Mouse (Mus musculus) kidney, postnatal 25 days (tissue): ENCODE measurements around the gene Kdsr.

ENCODE experiments used
- DNase-seq, 2 experiments: peaks; one replicate each; pipeline ENCODE4 v3.0.0; 2021; ENCODE audit warnings: mixed read lengths in 2 of 2

Gene Kdsr

DNA sequence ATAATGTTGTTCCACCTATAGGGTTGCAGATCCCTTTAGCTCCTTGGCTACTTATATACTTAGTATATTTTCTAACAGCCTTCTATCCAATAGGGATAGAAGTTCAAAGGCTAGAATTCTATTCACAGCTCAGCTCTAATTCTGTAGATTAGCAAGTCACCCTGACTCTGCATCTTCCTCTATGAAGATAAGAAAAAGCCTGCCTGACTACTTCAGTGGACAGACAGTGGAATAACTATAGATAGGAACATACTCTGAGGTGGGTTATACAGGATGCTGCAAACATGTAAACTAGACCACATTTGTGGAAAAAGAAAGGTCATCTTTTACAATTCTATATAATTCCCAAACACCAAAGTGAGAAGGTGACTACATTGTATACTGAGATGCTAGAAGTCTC lies 66.9 kb downstream of the Kdsr start:
- DNase-seq = no peak

DNA sequence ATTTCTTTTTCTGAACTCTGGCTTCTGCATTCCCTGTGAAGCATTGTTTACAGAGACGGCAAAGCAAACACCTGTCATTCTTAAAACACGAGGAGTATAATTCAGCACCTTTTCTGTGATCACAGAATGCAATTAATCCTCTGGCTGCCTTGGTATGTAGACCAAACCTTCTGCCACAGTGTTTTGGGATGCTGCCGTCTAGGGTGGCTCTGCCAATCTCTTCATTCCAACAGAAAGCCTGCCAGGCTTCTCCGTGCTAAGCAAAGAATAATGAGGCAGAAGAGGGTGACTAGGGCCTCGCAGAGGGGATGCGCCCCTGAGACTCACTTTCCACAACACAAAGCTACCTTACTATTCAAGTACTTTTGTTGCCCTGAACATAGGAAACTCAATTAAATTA lies 68.6 kb downstream of the Kdsr start:
- no peak for DNase-seq

DNA sequence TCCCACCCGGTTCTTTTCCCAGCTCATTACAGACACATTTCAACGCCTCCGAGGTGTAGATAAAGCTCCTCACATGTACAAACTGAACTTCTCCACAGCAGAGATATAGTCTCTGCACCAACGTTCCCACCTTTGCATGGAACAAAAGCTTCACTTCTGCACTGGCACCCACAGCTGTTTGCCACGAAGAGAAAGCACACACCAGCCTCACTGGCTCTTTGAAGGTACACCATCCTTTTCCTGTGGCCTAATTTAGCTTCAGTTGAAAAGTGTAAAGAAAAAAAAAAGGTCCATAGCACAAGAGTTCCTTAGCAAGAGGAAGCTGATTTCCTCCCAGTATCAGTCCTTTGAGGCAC lies 71.4 kb downstream of the Kdsr start:
- DNase-seq = peak in 1 of 2 experiments; percentile 24

DNA sequence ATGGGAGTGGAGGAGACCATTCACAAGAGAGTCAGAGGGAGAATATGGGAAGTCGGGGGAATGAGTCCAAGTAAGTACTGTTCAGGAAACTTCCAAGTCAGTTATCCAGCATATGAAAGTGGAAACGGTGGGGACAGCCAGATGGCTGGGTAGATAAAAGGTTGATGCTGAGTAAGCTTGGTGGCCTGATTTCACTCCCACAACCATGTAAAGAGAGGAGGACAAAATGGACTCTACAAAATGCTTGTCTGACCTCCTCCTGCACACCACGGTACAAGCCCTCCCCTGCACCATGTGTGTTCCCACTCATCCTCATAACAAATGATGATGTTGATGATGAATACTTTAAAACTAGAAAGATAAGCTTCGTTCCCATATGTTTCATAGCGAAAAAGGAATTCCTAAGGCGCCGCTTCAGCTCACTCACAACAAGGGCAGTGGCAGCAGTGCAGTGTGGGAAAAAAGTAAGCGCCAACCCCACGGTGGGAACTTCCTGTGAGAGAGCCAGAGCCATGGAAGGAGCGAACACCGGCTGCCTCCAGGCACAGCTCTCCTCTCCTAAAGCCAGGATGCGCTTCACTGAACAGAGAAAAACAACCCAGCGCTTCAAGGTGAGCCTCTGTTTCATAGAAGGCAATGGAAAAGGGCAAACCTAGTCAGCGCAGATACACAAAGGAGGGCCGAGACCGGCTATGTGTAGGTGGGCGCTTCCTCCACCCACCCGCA lies 71.9 kb downstream of the Kdsr start:
- DNase-seq = peak; percentile 71 to 89

DNA sequence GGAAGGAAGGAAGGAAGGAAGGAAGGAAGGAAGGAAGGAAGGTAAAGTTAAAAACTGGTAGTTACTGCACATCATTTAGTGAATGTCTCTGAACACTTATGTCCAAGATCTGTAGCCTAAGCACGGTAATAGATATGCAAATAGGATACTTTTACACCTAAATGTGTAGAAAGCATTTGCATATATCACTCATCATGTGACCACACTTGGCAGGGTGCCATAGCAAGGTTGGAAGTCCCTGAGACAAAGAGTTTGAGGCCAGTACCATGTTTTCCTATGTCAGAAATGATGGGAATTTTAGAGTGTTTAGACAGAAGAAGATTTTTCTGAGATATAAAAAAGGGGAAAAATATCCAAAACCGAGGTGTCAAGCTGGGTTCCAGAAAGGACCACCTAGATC lies 73.8 kb downstream of the Kdsr start:
- DNase-seq = peak in 1 of 2 experiments; percentile 32

DNA sequence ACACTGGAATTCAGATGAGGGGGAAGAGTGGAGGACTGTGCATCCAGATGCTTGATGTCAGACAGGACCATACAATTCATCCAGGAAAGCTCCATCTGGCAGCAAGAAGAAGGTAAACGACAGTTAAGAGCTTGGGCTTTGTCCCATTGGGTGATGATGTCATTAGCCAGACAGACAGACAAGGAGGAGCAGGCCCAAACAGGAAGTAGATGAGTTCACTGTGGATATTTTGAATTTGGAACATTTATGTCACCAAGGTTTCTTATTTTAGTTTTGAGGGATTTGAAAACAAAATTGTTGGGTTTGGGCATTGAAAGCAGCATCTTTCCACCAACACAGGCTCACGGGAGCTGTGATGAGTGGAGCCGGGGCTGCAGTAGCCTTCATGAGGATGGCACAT lies 75.0 kb downstream of the Kdsr start:
- DNase-seq = no peak

DNA sequence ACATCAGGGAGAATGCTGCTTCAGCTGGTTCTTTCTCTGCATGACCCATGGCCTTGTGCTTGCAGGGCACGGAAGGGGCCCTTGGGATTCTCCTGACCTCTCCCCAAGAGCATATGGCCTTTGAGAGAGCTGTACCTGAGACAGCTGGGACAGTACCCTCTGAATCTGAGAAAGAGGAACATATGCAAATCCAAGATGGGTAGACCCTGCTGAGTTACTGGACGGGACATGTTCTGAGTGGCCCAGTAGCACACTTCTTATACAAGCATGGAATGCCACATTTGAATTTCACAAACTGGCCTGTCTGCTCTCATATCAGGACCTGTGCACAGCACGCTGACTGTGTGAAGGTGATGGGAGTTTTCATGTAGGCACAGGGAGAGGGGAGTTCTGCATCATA lies 76.7 kb downstream of the Kdsr start:
- DNase-seq = peak in 1 of 2 experiments; percentile 32

DNA sequence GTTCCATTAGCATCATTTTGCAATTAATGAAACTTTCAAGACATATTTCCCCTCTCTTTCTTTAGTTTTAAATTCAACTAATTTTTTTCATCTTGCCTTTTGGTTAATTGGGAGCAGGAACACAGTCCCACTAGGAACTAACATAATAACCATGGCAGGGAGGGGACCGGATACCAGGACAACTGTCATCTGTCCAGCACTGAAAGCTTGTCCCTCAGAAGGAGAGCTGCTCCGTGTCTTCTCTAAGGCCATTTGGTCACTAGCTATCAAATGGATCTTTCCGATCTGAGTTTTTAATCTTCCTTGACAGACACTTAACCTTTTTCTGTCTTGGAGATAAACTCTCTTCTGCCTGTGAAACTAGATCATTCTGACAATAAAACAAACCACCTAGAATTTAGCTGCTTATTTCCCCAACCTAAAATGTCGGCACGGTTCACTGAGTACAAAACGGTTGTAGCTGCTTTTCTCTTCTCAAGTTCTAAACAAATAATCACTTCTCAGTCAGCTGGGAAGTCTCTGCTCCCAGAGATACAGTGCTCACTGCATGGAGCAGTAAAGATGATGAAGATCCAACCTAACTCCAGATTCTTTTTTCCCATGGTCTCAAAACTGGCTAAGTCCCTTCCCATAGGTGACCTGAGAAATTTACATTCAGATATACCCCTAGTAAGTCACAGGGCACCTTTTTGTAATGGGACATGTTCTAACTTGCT lies 79.6 kb downstream of the Kdsr start:
- no peak for DNase-seq

DNA sequence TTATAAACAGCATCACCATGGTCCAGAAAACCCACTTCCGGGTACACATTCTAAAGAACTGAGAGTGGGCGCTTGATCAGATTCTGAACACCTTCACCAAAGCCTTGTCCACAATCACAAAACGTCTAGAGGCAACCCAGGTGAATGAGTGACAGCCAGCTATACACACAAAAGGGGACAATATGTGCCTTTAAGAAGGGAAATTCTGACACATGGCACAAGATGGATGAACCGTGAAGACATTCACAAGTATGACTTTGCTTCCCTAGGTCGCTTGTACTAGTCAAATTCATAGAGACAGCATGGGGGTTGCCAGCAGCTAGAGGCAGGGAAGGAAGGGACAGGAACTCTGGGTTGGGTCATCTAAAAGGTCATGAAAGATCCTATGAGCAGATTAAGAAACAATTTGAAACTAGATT lies 81.5 kb downstream of the Kdsr start:
- no peak for DNase-seq
